In the genomic region with DNA sequence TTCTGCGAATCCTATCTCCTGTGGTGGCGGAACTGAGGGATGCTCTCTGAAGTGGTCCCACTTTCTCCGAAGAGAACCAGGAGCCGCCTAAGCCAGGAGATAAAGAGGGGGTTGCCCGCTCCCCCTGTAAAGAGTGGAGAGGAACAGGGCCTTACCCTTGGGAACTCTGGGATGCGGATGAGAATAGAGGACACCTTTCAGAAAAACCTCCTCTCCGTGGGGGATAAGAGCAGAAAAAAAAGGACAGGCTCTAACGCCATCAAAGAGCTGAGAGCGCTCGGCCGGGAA, we compare ENCODE assay signal across 9 mouse cellular contexts. TPM values are rescaled to one million over a fixed set of nuclear protein-coding genes. Genes with fewer than 3 reads are reported as not detected.
A peak's percentile ranks its signal among the peaks of the same experiment; 100 is the strongest.
DNase-seq lines count a peak whose midpoint lies in the region; ATAC-seq lines count a peak whose summit lies in the region.
"Had no signal": no experiment of that assay in that cellular context is flagged by ENCODE, and none has a peak within 500 bp of the region (broad histone marks: within the 10 kb centered on the region; RNA-seq: fewer than 3 reads in every experiment).

No protein-coding gene starts in this region.

- H3K27me3 ChIP-seq in heart, embryonic 14.5 days (ENCODE audit: control insufficient read depth, insufficient read depth, low read length) = peaks cover 70% of the 10 kb centered on the region
- H3K27me3 ChIP-seq in embryonic facial prominence, embryonic 10.5 days (replicated peaks; ENCODE audit: low read depth, poor library complexity, severe bottlenecking) = peaks cover 76% of the 10 kb centered on the region
- peaks cover 2% of the 10 kb centered on the region for H3K27me3 ChIP-seq in hindbrain, embryonic 16.5 days (replicated peaks; ENCODE audit: control insufficient read depth, insufficient read depth, low read length)
- H3K27me3 ChIP-seq in midbrain, embryonic 15.5 days (replicated peaks) = no peaks in the 10 kb centered on the region

- no peaks in the 10 kb centered on the region for H3K36me3 ChIP-seq in heart, embryonic 14.5 days (ENCODE audit: control insufficient read depth, insufficient read depth, low read length)
- no peaks in the 10 kb centered on the region for H3K36me3 ChIP-seq in embryonic facial prominence, embryonic 10.5 days (replicated peaks)
- H3K36me3 ChIP-seq in hindbrain, embryonic 16.5 days (ENCODE audit: control insufficient read depth, insufficient read depth, low read length) = no peaks in the 10 kb centered on the region
- H3K36me3 ChIP-seq in midbrain, embryonic 15.5 days (replicated peaks) = no peaks in the 10 kb centered on the region

- DNase-seq in heart, postnatal 4 days = no peak
- no peak for DNase-seq in embryonic facial prominence, embryonic 10.5 days (ENCODE audit: low spot score)
- no peak for DNase-seq in frontal cortex, postnatal 10 days (ENCODE audit: low spot score in 2 of 2)
- DNase-seq in frontal cortex, postnatal 25 days (ENCODE audit: low spot score in 2 of 2) = no peak
- DNase-seq in cerebellum, adult 8-10 months = no peak

- H3K4me1 ChIP-seq in heart, embryonic 14.5 days (ENCODE audit: control insufficient read depth in 2 of 2, insufficient read depth in 2 of 2, low read length in 2 of 2) = peaks cover 2 to 19% of the 10 kb centered on the region in 2 experiments; a peak in 3 of 4 replicates
- peaks cover 22% of the 10 kb centered on the region for H3K4me1 ChIP-seq in embryonic facial prominence, embryonic 10.5 days
- peaks cover 4% of the 10 kb centered on the region for H3K4me1 ChIP-seq in hindbrain, embryonic 16.5 days (ENCODE audit: control insufficient read depth, insufficient read depth, low read depth, low read length)
- peaks cover 12% of the 10 kb centered on the region for H3K4me1 ChIP-seq in midbrain, embryonic 15.5 days

- ATAC-seq in heart, embryonic 14.5 days (ENCODE audit: insufficient number of reproducible peaks, insufficient read depth, low FRiP score, low read depth) = no peak
- ATAC-seq in hindbrain, embryonic 16.5 days = peak; percentile 41
- peak; percentile 55 for ATAC-seq in midbrain, embryonic 15.5 days (replicated peaks)

- no peak overlapping the region for H3K27ac ChIP-seq in heart, embryonic 14.5 days (replicated peaks in 1 of 2; ENCODE audit: control insufficient read depth in 1 of 2, insufficient read depth in 1 of 2, low read depth in 2 of 2, low read length in 2 of 2)
- H3K27ac ChIP-seq in embryonic facial prominence, embryonic 10.5 days (replicated peaks) = peak overlapping the region; percentile 44; the same call in 1 of the 2 replicates
- peak overlapping the region; percentile 96 for H3K27ac ChIP-seq in hindbrain, embryonic 16.5 days (ENCODE audit: low read depth, low read length)
- H3K27ac ChIP-seq in midbrain, embryonic 15.5 days = peak overlapping the region; percentile 96

- WGBS in heart, embryonic 14.5 days = 0% methylated on average over 11 of the region's 11 CpGs
- under 1% methylated on average over 11 of the region's 11 CpGs for WGBS in embryonic facial prominence, embryonic 10.5 days
- WGBS in hindbrain, embryonic 16.5 days = 0% methylated on average over 11 of the region's 11 CpGs
- under 1% methylated on average over 11 of the region's 11 CpGs for WGBS in midbrain, embryonic 15.5 days

- H3K9ac ChIP-seq in heart, embryonic 14.5 days (ENCODE audit: low read length) = no peak overlapping the region
- peak overlapping the region; percentile 91 for H3K9ac ChIP-seq in hindbrain, embryonic 16.5 days (ENCODE audit: low read depth, low read length)
- peak overlapping the region; percentile 83 for H3K9ac ChIP-seq in midbrain, embryonic 15.5 days

- no peaks in the 10 kb centered on the region for H3K9me3 ChIP-seq in heart, embryonic 14.5 days (ENCODE audit: control insufficient read depth, low read length)
- H3K9me3 ChIP-seq in embryonic facial prominence, embryonic 10.5 days = no peaks in the 10 kb centered on the region
- no peaks in the 10 kb centered on the region for H3K9me3 ChIP-seq in hindbrain, embryonic 16.5 days (ENCODE audit: control insufficient read depth, low read length)
- H3K9me3 ChIP-seq in midbrain, embryonic 15.5 days = no peaks in the 10 kb centered on the region

- peak overlapping the region; percentile 77 for H3K4me2 ChIP-seq in heart, embryonic 14.5 days (ENCODE audit: low read length)
- H3K4me2 ChIP-seq in hindbrain, embryonic 16.5 days (ENCODE audit: low read length) = peak overlapping the region; percentile 69
- peak overlapping the region; percentile 73 for H3K4me2 ChIP-seq in midbrain, embryonic 15.5 days

- peak overlapping the region in 1 of 2 experiments; percentile 45; a peak in 3 of 4 replicates for H3K4me3 ChIP-seq in heart, embryonic 14.5 days (ENCODE audit: control insufficient read depth in 1 of 2, insufficient read depth in 1 of 2, low read depth in 1 of 2, low read length in 2 of 2)
- H3K4me3 ChIP-seq in embryonic facial prominence, embryonic 10.5 days = peak overlapping the region; percentile 63
- peak overlapping the region; percentile 85 for H3K4me3 ChIP-seq in hindbrain, embryonic 16.5 days (ENCODE audit: low read length)
- H3K4me3 ChIP-seq in midbrain, embryonic 15.5 days = peak overlapping the region; percentile 89

RNA-seq across cellular contexts. Expression of a gene that starts 0.4 kb away (rescaled TPM):
- 0.30 TPM in 1 of 2 replicates, not detected in the other for polyA plus RNA-seq in heart, embryonic 14.5 days (2014; fragmentation: Nextera tagmentation; extraction: Ambion mirVana)
- total RNA-seq in heart, postnatal 4 days (2021) = under 1 TPM in 1 of 2 experiments, not detected in 1; 0.16 TPM
- 24.3 and 28.3 TPM in 2 replicates for polyA plus RNA-seq in embryonic facial prominence, embryonic 10.5 days (2016; fragmentation: Nextera tagmentation; extraction: Ambion mirVana)
- 413 and 454 TPM in 2 replicates for polyA plus RNA-seq in hindbrain, embryonic 16.5 days (2015; fragmentation: Nextera tagmentation; extraction: Ambion mirVana)
- 589 and 592 TPM in 2 replicates for polyA plus RNA-seq in midbrain, embryonic 15.5 days (2015; fragmentation: Nextera tagmentation; extraction: Ambion mirVana)
- polyA plus RNA-seq: erythroblast, embryonic 14.5 days had no signal

RNA-seq across cellular contexts. Expression of a gene that starts 0.8 kb away (rescaled TPM):
- polyA plus RNA-seq in heart, embryonic 14.5 days (2014; fragmentation: Nextera tagmentation; extraction: Ambion mirVana) = 115 and 126 TPM in 2 replicates
- 100 to 1,000 TPM; 147 to 157 TPM for total RNA-seq in heart, postnatal 4 days (2021)
- polyA plus RNA-seq in embryonic facial prominence, embryonic 10.5 days (2016; fragmentation: Nextera tagmentation; extraction: Ambion mirVana) = 73.7 and 74.1 TPM in 2 replicates
- 77.6 and 80.6 TPM in 2 replicates for polyA plus RNA-seq in hindbrain, embryonic 16.5 days (2015; fragmentation: Nextera tagmentation; extraction: Ambion mirVana)
- 87.7 and 90.5 TPM in 2 replicates for polyA plus RNA-seq in midbrain, embryonic 15.5 days (2015; fragmentation: Nextera tagmentation; extraction: Ambion mirVana)

RNA-seq across cellular contexts. Expression of a gene that starts 36.6 kb away (rescaled TPM):
- polyA plus RNA-seq in heart, embryonic 14.5 days (2014; fragmentation: Nextera tagmentation; extraction: Ambion mirVana) = 8.8 and 11.0 TPM in 2 replicates
- total RNA-seq in heart, postnatal 4 days (2021) = 1 to 10 TPM; 3.9 to 4.2 TPM
- 36.1 and 36.5 TPM in 2 replicates for polyA plus RNA-seq in embryonic facial prominence, embryonic 10.5 days (2016; fragmentation: Nextera tagmentation; extraction: Ambion mirVana)
- 26.8 and 30.2 TPM in 2 replicates for polyA plus RNA-seq in hindbrain, embryonic 16.5 days (2015; fragmentation: Nextera tagmentation; extraction: Ambion mirVana)
- 30.9 and 33.5 TPM in 2 replicates for polyA plus RNA-seq in midbrain, embryonic 15.5 days (2015; fragmentation: Nextera tagmentation; extraction: Ambion mirVana)

RNA-seq across cellular contexts. Expression of a gene that starts 53.4 kb away (rescaled TPM):
- polyA plus RNA-seq in heart, embryonic 14.5 days (2014; fragmentation: Nextera tagmentation; extraction: Ambion mirVana) = 5.4 and 5.7 TPM in 2 replicates
- total RNA-seq in heart, postnatal 4 days (2021) = 1 to 10 TPM; 5.1 to 5.2 TPM
- polyA plus RNA-seq in embryonic facial prominence, embryonic 10.5 days (2016; fragmentation: Nextera tagmentation; extraction: Ambion mirVana) = 7.2 and 7.5 TPM in 2 replicates
- polyA plus RNA-seq in hindbrain, embryonic 16.5 days (2015; fragmentation: Nextera tagmentation; extraction: Ambion mirVana) = 4.4 and 4.9 TPM in 2 replicates
- 6.4 and 6.6 TPM in 2 replicates for polyA plus RNA-seq in midbrain, embryonic 15.5 days (2015; fragmentation: Nextera tagmentation; extraction: Ambion mirVana)

Comparison
In these comparisons a context has a peak if more than half of its experiments do, and no peak if none do; other contexts are left out.
1. H3K27ac ChIP-seq: peak in embryonic facial prominence, embryonic 10.5 days (single experiment), hindbrain, embryonic 16.5 days (single experiment) and midbrain, embryonic 15.5 days (single experiment); none in heart, embryonic 14.5 days (0 of 2).
2. RNA of a gene that starts 0.4 kb away (polyA plus RNA-seq): 589 to 592 TPM in midbrain, embryonic 15.5 days, 413 to 454 TPM in hindbrain, embryonic 16.5 days and 24.3 to 28.3 TPM in embryonic facial prominence, embryonic 10.5 days; 0.30 TPM in heart, embryonic 14.5 days; every median in the first group is over 10 times any median in the second.
3. Peak in every context shown above with its lines, with median percentiles within 50 percentile points of each other: H3K4me2 ChIP-seq.